Mouse (Mus musculus) small intestine, adult 2 months (tissue): ENCODE results near the gene Gstp3.

ENCODE experiments used
- CTCF ChIP-seq: fragments of 200-500 bp; IDR thresholded peaks from 2 replicates; pipeline ENCODE4 v1.5.1; 2012; ENCODE audit warnings: low read depth, mild to moderate bottlenecking, control low read depth, inconsistent platforms, low read length, moderate library complexity, mixed read lengths; ENCODE audit not compliant: insufficient replicate concordance, insufficient read length; ENCODE audit errors: extremely low read depth
- POLR2A ChIP-seq: fragments of 200-500 bp; IDR thresholded peaks from 2 replicates; pipeline ENCODE4 v1.6.1; 2012; ENCODE audit warnings: low read depth, mild to moderate bottlenecking, control low read depth, inconsistent platforms, low read length, moderate library complexity

- TF ChIP-seq CTCF (peak; percentile 93; the same call in 1 of the 2 replicates), POLR2A (peak; percentile 36; the same call in 1 of the 2 replicates)
These were observed 40.4 kb downstream of the Gstp3 start for GRCm38 (mm10) chr19:4018743-4019583.
